Mouse (Mus musculus) skeletal muscle tissue, adult 2 months (tissue): ENCODE results near the gene March6.

Experiments used
- DNase-seq: peaks from one replicate; pipeline ENCODE4 v3.0.0-alpha.2; 2012; ENCODE audit warnings: low read depth, low spot score

Gene March6

DNA sequence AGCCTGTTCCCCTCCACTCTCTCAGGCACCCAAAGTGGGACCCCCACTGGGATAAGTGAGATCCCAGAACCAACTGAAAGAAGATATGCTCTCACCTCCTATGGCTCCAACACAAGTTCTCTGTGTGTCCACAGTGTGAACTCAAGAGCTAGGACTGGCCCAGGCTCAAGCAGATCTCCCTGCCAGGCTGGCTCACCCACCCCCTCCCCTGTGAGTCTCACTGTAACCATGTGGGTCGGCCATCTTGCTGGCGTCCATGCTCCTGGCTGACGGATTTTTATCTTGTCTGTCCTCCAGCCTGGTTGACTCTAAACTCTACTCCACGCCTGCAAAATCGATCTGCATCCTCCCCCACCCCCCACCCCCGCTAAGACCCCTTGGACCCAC lies 113.5 kb downstream of the March6 start:
- DNase-seq = no peak

DNA sequence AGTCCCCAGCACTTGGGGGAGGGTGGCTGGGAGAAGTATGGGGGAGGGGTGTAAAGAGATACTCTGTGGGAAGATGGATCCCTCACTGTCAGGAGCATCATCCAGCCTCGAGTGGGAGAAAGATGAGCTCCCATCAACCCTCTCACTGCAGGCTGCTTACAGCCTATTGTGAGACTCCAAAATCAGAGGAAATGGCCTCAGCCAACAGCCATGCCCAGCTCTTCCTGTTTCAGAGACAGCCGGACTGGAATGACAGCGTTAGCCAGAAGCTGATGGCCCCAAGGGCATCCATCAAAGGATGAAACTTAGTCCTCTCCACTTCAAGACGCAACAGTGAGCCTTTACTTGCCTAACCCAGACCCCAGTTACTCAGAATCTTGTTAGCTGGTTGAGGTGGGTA lies 115.7 kb downstream of the March6 start:
- DNase-seq = no peak

DNA sequence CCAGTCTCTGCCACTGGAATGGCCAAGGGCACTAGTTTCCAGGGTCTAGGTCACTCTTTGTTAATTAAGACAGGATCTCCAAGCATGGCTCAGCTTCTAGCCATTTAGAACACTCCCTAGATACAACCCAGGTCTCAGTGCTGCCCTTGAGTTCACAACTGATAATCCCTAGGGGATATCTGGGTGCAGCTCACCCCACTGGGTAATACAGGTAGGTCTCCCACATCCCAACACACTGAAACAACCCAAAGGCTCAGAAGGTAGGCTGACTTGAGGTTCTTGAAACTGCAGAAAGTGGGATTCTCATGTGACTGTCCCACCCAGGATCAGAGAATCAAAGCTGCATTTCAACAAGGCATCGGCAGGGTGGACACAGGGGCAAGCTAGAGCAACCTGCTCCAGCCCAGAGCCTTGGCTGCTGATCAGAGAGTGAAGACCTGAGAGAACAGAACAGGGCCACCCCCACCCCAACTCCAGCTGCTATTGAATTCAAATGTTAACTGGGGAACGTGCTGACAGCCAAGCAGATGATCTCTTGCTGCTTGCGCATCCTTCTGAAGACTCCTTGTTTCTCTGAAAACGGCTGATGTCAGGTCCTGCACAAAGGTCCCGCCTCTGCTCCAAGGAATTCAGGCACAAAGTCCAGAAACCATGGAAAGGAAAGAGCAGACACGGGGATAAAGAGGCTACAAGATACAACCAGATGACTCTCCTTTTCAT lies 116.5 kb downstream of the March6 start:
- DNase-seq = no peak

DNA sequence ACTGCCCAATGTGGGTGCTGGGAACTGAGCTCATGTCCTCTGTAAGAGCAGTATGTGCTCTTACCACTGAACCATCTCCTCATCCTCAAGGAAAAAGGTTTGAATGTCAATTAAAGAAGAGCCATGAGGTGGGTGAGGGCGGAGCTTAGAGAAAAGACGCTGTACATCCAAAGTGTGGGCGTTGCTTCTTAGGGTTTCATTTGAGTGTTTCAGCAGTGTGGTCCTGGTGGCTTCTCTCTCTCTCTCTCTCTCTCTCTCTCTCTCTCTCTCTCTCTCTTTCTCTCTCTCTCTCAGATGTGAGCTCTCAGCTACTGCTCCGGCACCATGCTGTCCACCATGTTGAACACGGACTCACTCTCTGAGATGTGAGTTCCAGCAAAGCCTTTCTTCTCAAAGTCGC lies 117.2 kb downstream of the March6 start:
- DNase-seq = no peak

DNA sequence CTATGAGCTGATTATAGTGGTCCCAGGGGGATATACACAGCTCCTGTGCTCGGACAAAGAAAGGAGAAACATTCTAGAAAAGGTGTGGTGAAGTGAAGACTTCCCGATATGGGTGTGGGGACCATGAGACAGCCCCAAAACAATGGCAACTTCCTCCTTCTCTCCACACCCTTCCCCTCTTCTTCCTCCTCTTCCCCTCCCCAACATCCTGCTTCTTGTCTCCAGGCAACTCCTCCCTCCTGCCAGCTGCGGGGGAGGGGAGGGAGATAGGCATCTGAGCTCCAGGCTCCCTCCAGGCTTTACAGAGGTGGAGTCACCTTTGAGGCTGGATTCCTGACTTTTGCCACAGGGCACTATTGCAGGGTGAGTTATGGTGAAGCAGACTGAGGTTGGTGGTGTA lies 117.9 kb downstream of the March6 start:
- DNase-seq = no peak

DNA sequence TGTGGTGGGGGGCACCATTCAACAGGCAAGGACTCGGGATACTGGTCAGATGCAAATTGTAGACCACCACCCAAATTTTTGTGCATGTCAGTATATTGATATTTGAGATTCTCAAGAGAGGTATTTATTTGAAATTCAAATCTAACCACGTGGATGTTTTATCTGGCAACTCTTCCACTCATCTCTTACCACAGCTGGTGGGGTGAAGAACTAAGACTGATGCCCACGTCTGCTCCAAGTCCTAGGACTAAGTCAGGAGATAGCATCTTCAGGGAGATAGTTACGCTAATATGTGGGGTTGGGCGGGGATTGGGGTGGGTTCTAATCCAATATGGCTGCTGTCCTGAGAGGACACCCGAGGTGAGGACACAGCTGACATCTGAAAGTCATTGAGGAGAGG lies 118.4 kb downstream of the March6 start:
- DNase-seq = no peak

DNA sequence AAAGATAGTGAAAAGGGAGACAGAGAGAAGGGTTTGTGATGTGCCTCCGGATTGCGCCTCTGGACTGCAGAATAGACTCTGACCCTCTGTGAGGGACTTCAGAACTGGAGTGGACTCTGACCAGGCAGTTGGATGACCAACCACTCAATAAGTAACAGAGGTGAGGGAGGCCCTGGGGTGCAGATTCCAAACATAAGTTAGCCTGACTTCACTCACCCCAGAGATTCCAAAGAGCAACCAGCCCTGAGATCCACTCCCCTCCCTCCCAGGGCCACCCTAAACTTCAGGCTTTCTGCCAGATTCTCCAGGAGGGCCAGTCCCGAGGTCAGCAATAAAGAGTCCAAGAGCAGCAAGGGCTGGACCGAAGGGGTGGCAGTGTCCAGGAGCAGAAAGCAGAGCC lies 123.4 kb downstream of the March6 start:
- no peak for DNase-seq

DNA sequence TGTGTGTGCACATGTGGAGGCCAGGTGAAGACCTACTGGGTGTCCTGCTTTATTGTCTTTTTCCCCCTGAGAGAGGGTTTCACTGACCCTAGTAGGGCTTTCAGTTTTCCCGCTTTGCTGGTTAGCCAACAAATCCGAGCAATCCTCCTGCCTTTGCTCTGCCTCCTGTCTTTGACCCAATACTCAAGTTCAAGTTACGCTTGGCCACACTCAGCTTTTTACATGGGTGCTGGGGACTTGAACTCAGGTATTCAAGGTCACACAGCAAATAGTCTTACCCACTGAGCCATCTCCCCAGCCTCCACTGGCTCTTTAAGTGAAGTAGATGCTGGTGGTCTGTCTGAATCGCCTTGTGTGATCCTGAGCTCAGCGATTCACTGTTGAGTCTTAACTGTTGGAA lies 124.0 kb downstream of the March6 start:
- DNase-seq = no peak
